Mouse (Mus musculus) liver, embryonic 14.5 days (tissue): ENCODE measurements around the gene Ubxn2a. TPM values are rescaled to one million over a fixed set of nuclear protein-coding genes. Genes with fewer than 3 reads are reported as not detected.

ENCODE experiments used
- ATAC-seq: fragments of 200-750 bp; cut with Nextera tagmentation; 2 replicates; pipeline ENCODE4 v1.8.0; 2017; ENCODE audit warnings: moderate number of reproducible peaks, mild to moderate bottlenecking, moderate library complexity; ENCODE audit not compliant: insufficient read depth
- DNase-seq, 3 experiments: peaks; one replicate each; pipeline ENCODE4 v3.0.0-alpha.2; 2012 to 2013; ENCODE audit warnings: low read depth in 3 of 3, low spot score in 3 of 3
- H3K27ac ChIP-seq: fragments of 300-500 bp; sonication (generic); 2 replicates; pipeline ENCODE4 v1.5.1; 2014; ENCODE audit warnings: moderate library complexity, mild to moderate bottlenecking, control low read depth, inconsistent platforms
- H3K27me3 ChIP-seq: fragments of 300-500 bp; sonication (generic); 2 replicates; pipeline ENCODE4 v1.6.1; 2014; ENCODE audit warnings: mild to moderate bottlenecking, low read length, moderate library complexity; ENCODE audit not compliant: control insufficient read depth, insufficient read depth
- H3K36me3 ChIP-seq: fragments of 300-500 bp; sonication (generic); replicated peaks from 2 replicates; pipeline ENCODE4 v1.6.1; 2014; ENCODE audit warnings: low read depth; ENCODE audit not compliant: control insufficient read depth, insufficient read depth
- H3K4me1 ChIP-seq, 2 experiments: fragments of 200-500 bp in 1 of 2; fragments of 300-500 bp in 1 of 2; sonication (generic) in 1 of 2; replicated peaks; 2 replicates each; pipeline ENCODE4 v1.6.1; 2012 to 2014; ENCODE audit warnings: antibody characterized with exemption in 1 of 2, inconsistent platforms in 1 of 2, low read length in 1 of 2; ENCODE audit not compliant: control insufficient read depth in 2 of 2, insufficient read depth in 2 of 2
- H3K4me2 ChIP-seq: fragments of 300-500 bp; sonication (generic); 2 replicates; pipeline ENCODE4 v1.6.1; 2014; ENCODE audit warnings: low read depth, mild to moderate bottlenecking, control low read depth, moderate library complexity
- H3K4me3 ChIP-seq, 2 experiments: fragments of 200-500 bp in 1 of 2; fragments of 300-500 bp in 1 of 2; sonication (generic) in 1 of 2; 2 replicates each; pipeline ENCODE4 v1.5.1; 2012 to 2014; ENCODE audit warnings: low read depth in 2 of 2, low read length in 2 of 2, mild to moderate bottlenecking in 2 of 2, control low read depth in 1 of 2, inconsistent platforms in 1 of 2, moderate library complexity in 1 of 2; ENCODE audit not compliant: insufficient read depth in 1 of 2
- H3K9ac ChIP-seq: fragments of 300-500 bp; sonication (generic); replicated peaks from 2 replicates; pipeline ENCODE4 v1.6.1; 2014; ENCODE audit warnings: mild to moderate bottlenecking, control low read depth, moderate library complexity
- H3K9me3 ChIP-seq: fragments of 300-500 bp; sonication (generic); 2 replicates; pipeline ENCODE4 v1.6.1; 2016; ENCODE audit warnings: low read length, mixed read lengths; ENCODE audit not compliant: control insufficient read depth
- CTCF ChIP-seq: IDR thresholded peaks from 2 replicates; pipeline ENCODE4 v1.5.1; 2016; ENCODE audit warnings: antibody characterized with exemption, low read depth, control low read depth
- EP300 ChIP-seq: IDR thresholded peaks from 2 replicates; pipeline ENCODE4 v1.6.1; 2016; ENCODE audit warnings: antibody characterized with exemption, low read depth
- WGBS: fragments of 180-500 bp; shearing (Covaris S2); extraction: QIAGEN DNeasy Blood & Tissue Kit; methylation state at CpG from one replicate; pipeline ENCODE4 v1.1.7; 2014; ENCODE audit not compliant: insufficient replicate concordance; 5-methylcytosine and 5-hydroxymethylcytosine counted together
- polyA plus RNA-seq, 2 experiments: library from polyadenylated mRNA; depleted of rRNA in 1 of 2; stranded (reverse) in 1 of 2; unstranded in 1 of 2; fragments of >200 nt; fragmentation: Nextera tagmentation in 1 of 2; extraction: Ambion mirVana in 1 of 2; gene quantifications; 2 replicates each; pipeline versions ENCODE4 v1.2.1 to v1.2.3; 2012 to 2014

The Ubxn2a gene
- polyA plus RNA-seq (2012; rRNA removed) (3.9 and 7.4 TPM in 2 replicates), polyA plus RNA-seq (2014; fragmentation: Nextera tagmentation; extraction: Ambion mirVana) (23.0 and 26.4 TPM in 2 replicates)

- H3K4me2 ChIP-seq, result peak within 1 kb of the TSS; percentile 97
- H3K4me1 ChIP-seq, result peaks cover 10 to 11% of the 10 kb centered on the region in 2 experiments; a peak in 2 of 4 replicates
- TF ChIP-seq CTCF, result peak; percentile 48
- no peak for TF ChIP-seq EP300
- no peaks in the 10 kb centered on the region for H3K9me3 ChIP-seq
- peak within 1 kb of the TSS; percentile 89 for H3K27ac ChIP-seq
- peak within 1 kb of the TSS; percentile 98 for H3K9ac ChIP-seq
- H3K4me3 ChIP-seq, result peak within 1 kb of the TSS; percentile 66 to 98
- no peaks in the 10 kb centered on the region; the same call in 1 of the 2 replicates for H3K36me3 ChIP-seq
- no peaks in the 10 kb centered on the region for H3K27me3 ChIP-seq
- ATAC-seq (peak; percentile 94), DNase-seq (peak; percentile 88)
- WGBS, result 1% methylated on average over 121 of the region's 125 CpGs
Observed at GRCm38 (mm10) chr12:4906951-4907906, at the start of gene Ubxn2a. Ubxn2a (minus strand) TSS chr12:4907705.

DNA sequence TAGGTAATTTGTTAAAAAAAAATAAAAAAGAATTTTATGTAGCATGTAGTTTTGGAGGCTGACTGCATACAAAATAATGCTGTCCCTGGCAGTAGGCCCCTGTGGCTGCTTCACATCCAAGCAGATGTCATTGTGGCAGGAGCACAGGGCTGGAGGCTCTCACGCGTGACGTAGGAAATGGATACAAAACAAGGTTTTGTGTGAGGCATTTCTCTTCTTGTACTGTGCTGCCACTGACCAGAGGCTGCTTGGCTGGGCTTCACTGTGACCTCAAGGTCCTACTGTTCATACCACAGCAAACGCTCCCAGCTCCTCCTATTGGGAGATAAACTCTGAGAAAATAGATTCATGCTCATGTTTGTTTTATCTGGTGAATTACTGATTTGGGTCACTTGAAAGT lies 45.7 kb upstream of the Ubxn2a start:
- no peak overlapping the region for H3K27ac ChIP-seq

DNA sequence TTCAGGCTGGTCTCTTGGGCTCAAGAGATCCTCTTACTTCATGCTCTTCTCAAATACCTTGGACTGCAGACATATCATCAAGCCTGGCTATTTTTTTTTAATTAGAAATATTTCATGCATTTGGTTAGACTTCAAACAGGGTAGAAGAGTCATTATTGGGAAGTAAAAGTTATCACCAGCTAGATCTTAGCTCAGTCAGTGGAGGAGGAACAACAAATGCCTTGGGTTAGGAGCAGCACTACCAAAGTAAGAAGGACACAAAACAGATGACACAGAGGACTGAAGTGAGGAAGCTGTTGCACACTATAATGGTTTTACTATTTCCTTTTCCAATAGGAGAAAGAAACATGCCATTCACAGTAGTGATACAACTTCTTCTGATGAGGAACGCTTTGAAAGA lies 44.8 kb upstream of the Ubxn2a start:
- no peaks in the 10 kb centered on the region for H3K9me3 ChIP-seq
- TF ChIP-seq EP300, result no peak
- no peak for TF ChIP-seq CTCF
- H3K27me3 ChIP-seq, result no peaks in the 10 kb centered on the region
- ATAC-seq, result no peak
- H3K4me2 ChIP-seq, result no peak overlapping the region
- peaks cover 34% of the 10 kb centered on the region for H3K36me3 ChIP-seq
- no peaks in the 10 kb centered on the region for H3K4me1 ChIP-seq
- H3K9ac ChIP-seq, result no peak overlapping the region
- WGBS, result 83% methylated on average over 1 of the region's 1 CpGs
- no peak overlapping the region for H3K4me3 ChIP-seq
- no peak overlapping the region for H3K27ac ChIP-seq
- no peak for DNase-seq

More for the DNA sequence above, 45.7 kb upstream of the Ubxn2a start:
- no peak for ATAC-seq
- Histone ChIP-seq H3K9ac (no peak overlapping the region), H3K4me2 (no peak overlapping the region), H3K4me1 (no peaks in the 10 kb centered on the region), H3K27me3 (no peaks in the 10 kb centered on the region), H3K9me3 (no peaks in the 10 kb centered on the region), H3K36me3 (peaks cover 38% of the 10 kb centered on the region), H3K4me3 (no peak overlapping the region)
- no peak for TF ChIP-seq EP300
- TF ChIP-seq CTCF, result no peak
- whole genome bisulfite sequencing, result 86% methylated on average over 4 of the region's 4 CpGs
- DNase-seq, result no peak

GRCm38 (mm10) chr12:4930820-4931548 lies 23.5 kb upstream of the Ubxn2a start:
- WGBS, result 89% methylated on average over 3 of the region's 3 CpGs
- Histone ChIP-seq H3K27ac (no peak overlapping the region), H3K4me1 (peaks cover 2 to 3% of the 10 kb centered on the region in 2 experiments; a peak in 3 of 4 replicates), H3K4me2 (no peak overlapping the region), H3K27me3 (no peaks in the 10 kb centered on the region), H3K9me3 (no peaks in the 10 kb centered on the region), H3K4me3 (no peak overlapping the region), H3K9ac (no peak overlapping the region), H3K36me3 (no peaks in the 10 kb centered on the region)
- ATAC-seq, result no peak
- TF ChIP-seq CTCF (no peak), EP300 (no peak)
- no peak for DNase-seq
